Mouse (Mus musculus) hindbrain, embryonic 11.5 days (tissue): ENCODE measurements at regions not wholly inside any gene's neighbourhood (a gene's known extent, or its start where the extent isn't known, plus 50 kb on each side); places are given as distances from the start of the nearest gene placed in this dataset.

Source experiments
- ATAC-seq: fragments of 200-750 bp; cut with Nextera tagmentation; 2 replicates; pipeline ENCODE4 v1.8.0; 2017; ENCODE audit warnings: mild to moderate bottlenecking, moderate TSS enrichment, moderate library complexity; ENCODE audit not compliant: low FRiP score
- DNase-seq: peaks from one replicate; pipeline ENCODE4 v3.0.0-alpha.2; 2015; ENCODE audit warnings: low spot score
- H3K27ac ChIP-seq: fragments of 300-500 bp; sonication (generic); 2 replicates; pipeline ENCODE4 v1.5.1; 2014; ENCODE audit warnings: mild to moderate bottlenecking, low read depth, low read length
- H3K27me3 ChIP-seq: fragments of 300-500 bp; sonication (generic); 2 replicates; pipeline ENCODE4 v1.6.1; 2014; ENCODE audit warnings: mild to moderate bottlenecking, low read length, moderate library complexity, mixed read lengths; ENCODE audit not compliant: control insufficient read depth, insufficient read depth
- H3K36me3 ChIP-seq: fragments of 300-500 bp; sonication (generic); 2 replicates; pipeline ENCODE4 v1.6.1; 2014; ENCODE audit warnings: mild to moderate bottlenecking, low read length, moderate library complexity, mixed read lengths; ENCODE audit not compliant: control insufficient read depth, insufficient read depth
- H3K4me1 ChIP-seq: fragments of 300-500 bp; sonication (generic); replicated peaks from 2 replicates; pipeline ENCODE4 v1.6.1; 2014; ENCODE audit warnings: low read length, mixed read lengths; ENCODE audit not compliant: control insufficient read depth, insufficient read depth
- H3K4me2 ChIP-seq: fragments of 300-500 bp; sonication (generic); replicated peaks from 2 replicates; pipeline ENCODE4 v1.6.1; 2014; ENCODE audit warnings: mild to moderate bottlenecking, low read depth, low read length
- H3K4me3 ChIP-seq: fragments of 300-500 bp; sonication (generic); 2 replicates; pipeline ENCODE4 v1.5.1; 2014; ENCODE audit warnings: low read depth, low read length
- H3K9ac ChIP-seq: fragments of 300-500 bp; sonication (generic); 2 replicates; pipeline ENCODE4 v1.6.1; 2014; ENCODE audit warnings: low read depth, low read length
- H3K9me3 ChIP-seq: fragments of 300-500 bp; sonication (generic); 2 replicates; pipeline ENCODE4 v1.6.1; 2016; ENCODE audit warnings: low read length; ENCODE audit not compliant: control insufficient read depth
- WGBS: fragments of 180-500 bp; shearing (Covaris S2); extraction: QIAGEN DNeasy Blood & Tissue Kit; methylation state at CpG from one replicate; pipeline ENCODE4 v1.1.7; 2014; 5-methylcytosine and 5-hydroxymethylcytosine counted together

DNA sequence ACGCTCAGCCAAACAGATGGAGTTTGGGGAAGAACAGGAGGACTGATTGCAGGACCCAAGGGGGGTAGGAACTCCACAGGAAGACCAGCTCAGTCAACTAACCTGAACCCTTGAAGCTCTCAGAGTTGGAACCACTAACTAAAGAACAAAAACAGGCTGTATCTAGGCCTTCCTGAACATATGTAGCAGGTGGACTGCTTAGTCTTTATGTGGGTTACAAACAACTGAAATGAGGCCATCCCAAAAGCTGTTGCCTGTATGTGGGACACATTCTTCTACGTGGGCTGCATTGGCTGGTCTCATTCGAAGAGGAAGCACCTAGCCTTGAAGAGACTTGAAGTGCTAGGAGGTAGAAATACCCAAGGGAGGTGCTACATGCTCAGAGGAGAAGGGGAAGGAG, 364.2 kb downstream of the Sgo2b start:
- no peak overlapping the region for H3K27ac ChIP-seq
- no peaks in the 10 kb centered on the region for H3K27me3 ChIP-seq
- H3K4me3 ChIP-seq: no peak overlapping the region
- 83% methylated on average over 3 of the region's 3 CpGs for WGBS
- ATAC-seq (no peak), DNase-seq (no peak)
- no peaks in the 10 kb centered on the region for H3K9me3 ChIP-seq
- H3K4me2 ChIP-seq: no peak overlapping the region
- no peaks in the 10 kb centered on the region for H3K36me3 ChIP-seq
- H3K9ac ChIP-seq: no peak overlapping the region
- H3K4me1 ChIP-seq: no peaks in the 10 kb centered on the region

GRCm38 (mm10) chr8:63574500-63574899, 377.5 kb downstream of the Sgo2b start:
- H3K9ac ChIP-seq: no peak overlapping the region
- no peaks in the 10 kb centered on the region for H3K9me3 ChIP-seq
- 93% methylated on average over 3 of the region's 3 CpGs for WGBS
- DNase-seq: no peak
- H3K4me2 ChIP-seq: no peak overlapping the region
- no peak for ATAC-seq
- H3K27ac ChIP-seq: no peak overlapping the region
- H3K4me1 ChIP-seq: no peaks in the 10 kb centered on the region
- no peaks in the 10 kb centered on the region for H3K27me3 ChIP-seq
- no peak overlapping the region for H3K4me3 ChIP-seq
- no peaks in the 10 kb centered on the region for H3K36me3 ChIP-seq

DNA sequence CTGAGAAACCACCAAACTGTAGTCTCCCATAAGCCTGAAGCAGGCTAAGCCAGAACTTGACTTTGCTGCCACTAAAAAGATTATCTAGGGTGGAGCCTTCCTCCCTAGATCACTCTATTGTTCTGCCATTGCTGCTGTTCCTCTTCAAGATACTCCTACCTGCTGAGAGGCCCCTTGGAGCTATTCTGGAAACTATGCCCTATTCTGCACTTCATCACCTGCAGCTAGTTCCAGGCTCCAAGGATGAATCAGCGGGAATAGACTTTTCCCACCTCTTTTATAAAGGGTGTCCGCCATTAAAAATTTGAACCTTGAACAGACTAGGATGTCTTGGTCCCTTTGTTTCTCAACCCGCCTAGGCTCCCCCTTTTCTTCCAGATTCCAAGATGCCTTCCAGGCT, 412.8 kb downstream of the Sgo2b start:
- H3K9ac ChIP-seq: no peak overlapping the region
- no peaks in the 10 kb centered on the region for H3K9me3 ChIP-seq
- H3K27ac ChIP-seq: no peak overlapping the region
- H3K4me1 ChIP-seq: no peaks in the 10 kb centered on the region
- 91% methylated on average over 3 of the region's 3 CpGs for WGBS
- ATAC-seq (no peak), DNase-seq (no peak)
- no peak overlapping the region for H3K4me3 ChIP-seq
- H3K36me3 ChIP-seq: no peaks in the 10 kb centered on the region
- no peaks in the 10 kb centered on the region for H3K27me3 ChIP-seq
- H3K4me2 ChIP-seq: no peak overlapping the region

DNA sequence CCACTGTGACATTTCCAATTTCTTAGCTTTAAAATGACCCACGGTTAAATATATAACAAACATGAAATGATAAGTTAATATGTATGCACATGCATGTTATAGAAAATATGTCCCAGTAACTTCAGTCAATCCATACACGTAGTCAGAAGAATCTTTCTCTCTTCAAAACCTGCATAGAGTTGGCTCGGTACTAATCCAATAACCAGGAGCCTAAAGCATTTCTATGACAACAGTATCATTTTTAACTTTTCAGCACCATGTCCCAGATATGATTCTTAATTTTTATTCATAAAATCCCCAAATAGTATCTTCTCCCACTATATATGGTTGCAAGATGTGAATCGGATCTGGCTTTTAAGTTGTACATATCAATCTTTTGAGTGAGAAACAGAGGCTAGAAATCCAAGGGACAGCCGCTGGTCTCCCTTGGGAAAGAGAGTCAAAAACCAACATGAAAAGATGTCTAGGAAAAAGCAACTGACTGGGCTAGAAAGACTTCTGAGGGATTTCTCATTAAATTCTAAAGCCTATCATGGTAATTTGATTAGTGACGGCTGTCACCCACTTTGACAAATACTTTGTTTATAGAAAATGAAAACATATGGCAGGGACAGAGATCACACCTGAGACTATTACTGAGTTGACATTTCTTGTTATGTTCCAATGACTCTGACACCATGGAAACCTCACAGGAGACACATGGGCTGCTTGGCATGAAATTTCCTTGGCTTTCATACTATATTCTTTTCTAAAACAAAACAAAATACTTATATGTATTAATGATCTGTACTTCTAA, 422.1 kb downstream of the Sgo2b start:
- H3K27me3 ChIP-seq: no peaks in the 10 kb centered on the region
- no peak overlapping the region for H3K4me2 ChIP-seq
- no peak overlapping the region for H3K4me3 ChIP-seq
- DNase-seq (peak; percentile 35), ATAC-seq (peak; percentile 80)
- 58% methylated on average over 6 of the region's 6 CpGs for WGBS
- no peaks in the 10 kb centered on the region for H3K9me3 ChIP-seq
- no peak overlapping the region for H3K9ac ChIP-seq
- H3K4me1 ChIP-seq: no peaks in the 10 kb centered on the region
- H3K36me3 ChIP-seq: no peaks in the 10 kb centered on the region
- H3K27ac ChIP-seq: no peak overlapping the region
